Mouse (Mus musculus) ES-Bruce4 (cell line): ENCODE results near the gene Ehbp1l1.

Experiments
- CTCF ChIP-seq: IDR thresholded peaks from one replicate; pipeline ENCODE4 v1.8.1; 2011; ENCODE audit warnings: low read depth, low read length
- EP300 ChIP-seq: IDR thresholded peaks from 2 replicates; pipeline ENCODE4 v1.6.1; 2011; ENCODE audit warnings: low read depth, low read length; ENCODE audit not compliant: insufficient read depth
- POLR2A ChIP-seq: IDR thresholded peaks from one replicate; pipeline ENCODE4 v1.8.1; 2011; ENCODE audit warnings: low read length; ENCODE audit not compliant: insufficient read depth

GRCm38 (mm10) chr19:5713255-5713654 is 12.9 kb downstream of the Ehbp1l1 start:
- TF ChIP-seq POLR2A: no peak
- no peak for TF ChIP-seq CTCF
- no peak for TF ChIP-seq EP300
